Mouse (Mus musculus) CH12F3 (cell line): Measurements from ENCODE around the gene Tlr7.
"Not testable (repeated sequence)": the region's sequence is repeated elsewhere in the genome, so short reads cannot be mapped to it uniquely, and the experiment has no call there.

Experiments used
- in situ Hi-C: fragments of 300-500 bp; cut with MboI; formaldehyde crosslinking; loops from 2 replicates; pipeline ENCODE4 v1.14.3; 2020; ENCODE audit warnings: low sequenced_read_pairs

Gene Tlr7

GRCm38 (mm10) chrX:167330399-167330798 is at the start of gene Tlr7:
Gene Tlr7, minus strand, starts transcription at chrX:167330558.
- in situ Hi-C loops: no loop called here

- in situ Hi-C loops: no loop called here
Measured at GRCm38 (mm10) chrX:167380073-167380472, 49.7 kb upstream of the Tlr7 start.

- in situ Hi-C loops: not testable (repeated sequence)
Measured at GRCm38 (mm10) chrX:167361231-167361630, 30.9 kb upstream of the Tlr7 start.

- in situ Hi-C loops: loop anchor here (10.0 kb wide), 1 partner anchor 75 kb away; no protein-coding TSS in a partner anchor
Measured at GRCm38 (mm10) chrX:167359704-167360103, 29.3 kb upstream of the Tlr7 start.

GRCm38 (mm10) chrX:167357415-167357814 is 27.1 kb upstream of the Tlr7 start:
- in situ Hi-C loops: loop anchor here (10.0 kb wide), 1 partner anchor 73 kb away; no protein-coding TSS in a partner anchor

- in situ Hi-C loops: loop anchor here (10.0 kb wide), 1 partner anchor 71 kb away; no protein-coding TSS in a partner anchor
Measured at GRCm38 (mm10) chrX:167355965-167356364, 25.6 kb upstream of the Tlr7 start.

- in situ Hi-C loops: loop anchor here (10.0 kb wide), 1 partner anchor 69 kb away; no protein-coding TSS in a partner anchor
Measured at GRCm38 (mm10) chrX:167353617-167354016, 23.3 kb upstream of the Tlr7 start.

- in situ Hi-C loops: no loop called here
Measured at GRCm38 (mm10) chrX:167346440-167346839, 16.1 kb upstream of the Tlr7 start.

- in situ Hi-C loops: no loop called here
Measured at GRCm38 (mm10) chrX:167344356-167344755, 14.0 kb upstream of the Tlr7 start.

GRCm38 (mm10) chrX:167341811-167342210 is 11.5 kb upstream of the Tlr7 start:
- in situ Hi-C loops: no loop called here

- in situ Hi-C loops: no loop called here
Measured at GRCm38 (mm10) chrX:167340190-167340589, 9.8 kb upstream of the Tlr7 start.

- in situ Hi-C loops: no loop called here
Measured at GRCm38 (mm10) chrX:167337990-167338389, 7.6 kb upstream of the Tlr7 start.

- in situ Hi-C loops: no loop called here
Measured at GRCm38 (mm10) chrX:167334571-167334970, 4.2 kb upstream of the Tlr7 start.

GRCm38 (mm10) chrX:167332607-167333006 is 2.2 kb upstream of the Tlr7 start:
- in situ Hi-C loops: no loop called here

- in situ Hi-C loops: no loop called here
Measured at GRCm38 (mm10) chrX:167330993-167331392, 635 bp upstream of the Tlr7 start.

GRCm38 (mm10) chrX:167329620-167330019 is 738 bp downstream of the Tlr7 start:
- in situ Hi-C loops: no loop called here

- in situ Hi-C loops: no loop called here
Measured at GRCm38 (mm10) chrX:167329098-167329497, 1.3 kb downstream of the Tlr7 start.

- in situ Hi-C loops: no loop called here
Measured at GRCm38 (mm10) chrX:167328519-167328918, 1.8 kb downstream of the Tlr7 start.

GRCm38 (mm10) chrX:167323742-167324141 is 6.6 kb downstream of the Tlr7 start:
- in situ Hi-C loops: no loop called here

GRCm38 (mm10) chrX:167321233-167321806 is 9.0 kb downstream of the Tlr7 start:
- in situ Hi-C loops: no loop called here

GRCm38 (mm10) chrX:167318819-167319396 is 11.4 kb downstream of the Tlr7 start:
- in situ Hi-C loops: no loop called here

- in situ Hi-C loops: no loop called here
Measured at GRCm38 (mm10) chrX:167315766-167316165, 14.6 kb downstream of the Tlr7 start.
